Mouse (Mus musculus): Measurements from ENCODE around the gene Notch1. TPM values are rescaled to one million over a fixed set of nuclear protein-coding genes. Genes with fewer than 3 reads are reported as not detected.

The Notch1 gene
- total RNA-seq, 2 experiments from 2014 or later, result 8.5 to 19.2 TPM

DNA sequence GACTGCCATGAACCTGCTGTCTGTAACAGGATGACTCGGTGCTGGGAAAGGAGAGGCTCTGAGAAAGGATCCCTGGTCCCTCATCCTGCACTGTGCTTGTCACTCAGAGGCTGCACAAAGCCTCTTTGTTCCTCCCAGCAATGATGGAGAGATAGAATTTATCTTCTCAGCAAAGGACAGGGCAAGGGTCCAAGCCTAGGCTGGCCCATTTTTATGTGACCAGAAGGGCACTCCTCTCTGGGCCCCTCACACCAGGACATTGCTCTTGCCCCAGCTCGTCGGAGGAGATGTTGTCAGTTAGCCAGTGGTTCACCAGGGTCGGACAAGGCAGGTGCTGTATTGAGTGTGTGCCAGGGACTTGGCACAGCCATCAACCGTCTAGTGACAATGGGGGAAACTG lies 16.8 kb upstream of the Notch1 start:
- no peak for ATAC-seq (replicated peaks; ENCODE audit: poor library complexity, severe bottlenecking)

DNA sequence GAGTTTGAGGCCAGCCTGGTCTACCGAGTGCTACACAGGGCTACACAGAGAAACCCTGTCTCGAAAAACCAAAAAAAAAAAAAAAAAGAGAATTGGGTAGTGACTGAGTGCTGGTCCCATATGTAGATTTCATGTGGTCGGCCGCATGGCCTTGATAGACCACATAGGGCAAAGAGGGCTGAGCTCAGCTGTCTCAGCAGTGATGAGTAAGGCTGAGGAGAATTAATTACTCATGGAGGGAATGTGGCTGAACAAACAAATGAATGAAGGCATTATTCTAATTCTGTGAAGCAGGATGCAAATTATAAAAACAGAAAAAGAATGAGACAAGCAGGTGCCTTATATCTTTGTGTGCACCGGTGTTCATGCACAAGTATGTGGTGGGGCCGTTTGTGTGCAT lies 15.4 kb upstream of the Notch1 start:
- ATAC-seq (replicated peaks; ENCODE audit: poor library complexity, severe bottlenecking), result no peak

DNA sequence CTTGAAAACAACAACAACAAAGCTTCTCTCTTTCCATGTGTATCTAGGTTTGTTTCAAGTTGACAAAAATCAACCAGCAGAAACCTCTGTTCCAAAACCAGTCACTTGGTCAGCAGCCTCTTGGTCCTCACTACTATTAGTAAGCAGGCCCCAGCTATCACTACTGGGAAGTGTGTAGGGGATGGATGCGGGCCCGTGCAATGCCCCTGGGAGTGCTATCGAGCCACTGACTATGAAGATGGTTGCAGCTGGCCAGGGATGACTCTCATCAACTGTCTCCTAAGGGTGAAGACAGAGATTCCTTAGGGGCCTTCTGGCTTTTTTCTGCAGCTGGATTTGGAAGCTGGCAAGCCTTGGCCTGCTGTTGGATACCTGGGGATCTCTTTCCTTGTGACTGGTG lies 13.4 kb upstream of the Notch1 start:
- ATAC-seq (replicated peaks; ENCODE audit: poor library complexity, severe bottlenecking), result no peak

DNA sequence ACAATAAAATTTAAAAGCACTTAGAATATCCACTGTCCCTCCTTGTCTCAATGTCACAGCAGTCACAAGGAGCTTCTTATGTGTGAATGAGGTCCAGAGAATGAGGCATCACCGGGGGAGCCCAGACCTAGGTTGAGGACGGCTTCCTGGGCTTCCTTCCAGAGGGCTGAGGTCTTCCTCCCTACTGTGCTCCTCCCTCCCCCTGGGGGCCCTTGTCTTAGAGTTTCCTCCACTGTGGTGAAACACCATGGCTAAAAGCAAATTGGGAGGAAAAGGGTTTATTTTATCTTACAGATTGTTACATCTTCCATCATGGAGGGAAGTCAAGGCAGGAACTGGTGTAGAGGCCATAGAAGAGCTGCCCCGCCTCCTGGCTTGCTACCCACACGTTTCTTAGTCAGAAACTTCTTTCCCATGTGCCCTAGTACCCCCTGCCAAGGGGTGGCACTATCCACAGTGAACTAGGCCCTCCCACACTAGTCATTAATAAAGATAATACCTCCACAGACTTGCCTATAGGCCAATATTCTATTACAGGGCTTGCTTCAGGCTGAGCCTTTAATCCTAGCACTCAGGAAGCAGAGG lies 12.8 kb upstream of the Notch1 start:
- no peak for ATAC-seq (replicated peaks; ENCODE audit: poor library complexity, severe bottlenecking)

DNA sequence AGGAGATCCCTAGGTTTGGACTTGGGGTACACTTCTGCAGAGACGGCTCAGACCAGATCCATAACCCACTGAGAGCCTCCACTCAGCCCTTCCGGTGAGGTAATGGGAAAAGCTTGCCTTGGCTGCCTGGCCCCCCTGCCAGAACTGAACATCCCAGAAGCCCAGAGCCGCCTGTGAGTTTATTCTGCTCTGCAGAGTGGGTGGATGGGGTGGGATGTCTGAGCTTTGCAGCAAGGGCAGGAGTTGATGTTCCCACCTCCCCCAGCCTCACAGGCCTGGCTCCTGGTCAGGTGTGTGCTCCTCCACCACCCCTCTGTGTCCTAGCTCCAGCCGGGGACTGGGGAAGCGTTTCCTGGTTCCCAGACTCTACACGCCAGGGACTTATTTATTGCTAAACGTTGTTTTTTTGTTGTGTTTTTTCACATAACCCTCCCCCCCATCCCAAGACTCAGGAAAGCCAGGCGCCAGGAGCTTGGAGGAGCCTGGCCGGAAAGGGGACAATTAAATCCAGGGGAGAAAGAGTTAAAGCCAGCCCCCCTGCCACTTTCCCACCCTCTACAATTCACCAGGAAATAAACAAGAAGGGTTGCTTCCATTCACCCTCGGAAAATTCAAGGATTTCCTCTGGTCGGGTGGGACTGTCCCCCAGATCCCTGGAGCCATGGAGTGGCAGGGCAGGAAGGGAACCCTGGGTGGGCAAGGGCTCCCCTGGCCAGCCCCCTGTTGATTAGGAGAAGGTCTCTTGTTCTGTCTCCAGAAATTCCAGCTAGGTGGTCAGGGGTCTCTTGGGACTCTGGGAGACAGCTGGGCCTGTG lies 10.2 kb upstream of the Notch1 start:
- no peak for ATAC-seq (replicated peaks; ENCODE audit: poor library complexity, severe bottlenecking)

DNA sequence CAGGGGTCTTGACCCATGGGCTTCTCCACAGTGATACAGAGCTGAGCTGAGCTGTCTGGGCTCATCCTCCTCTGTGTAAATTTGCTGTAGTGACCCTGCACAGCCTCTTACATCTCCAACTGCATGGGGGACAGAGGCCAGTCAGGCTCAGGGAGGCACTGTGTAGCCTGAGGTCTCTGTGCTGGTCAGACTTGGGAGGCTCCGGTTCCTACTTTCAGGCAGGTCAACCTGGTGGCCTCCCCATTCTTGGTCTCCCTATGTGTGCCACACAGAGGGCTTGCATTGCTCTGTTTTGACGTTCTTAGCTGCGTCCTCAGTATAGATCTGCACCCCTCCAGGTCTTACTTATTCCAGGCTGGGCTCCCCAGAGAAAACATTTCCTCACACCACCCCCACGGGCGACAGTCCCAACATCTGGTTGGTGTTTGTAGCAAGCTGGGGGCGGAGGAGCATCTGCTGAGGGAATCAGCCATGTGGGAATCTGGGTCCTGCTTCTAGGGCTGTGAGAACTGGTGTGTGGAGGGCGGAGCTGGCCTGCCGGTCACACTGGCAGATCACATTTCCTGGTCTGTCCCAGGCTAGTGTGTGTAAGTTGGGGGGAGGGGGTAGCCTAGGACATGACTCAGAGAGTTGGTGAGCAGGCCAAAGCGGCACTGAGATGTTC lies 9.0 kb upstream of the Notch1 start:
- ATAC-seq (replicated peaks; ENCODE audit: poor library complexity, severe bottlenecking), result peak; percentile 54

DNA sequence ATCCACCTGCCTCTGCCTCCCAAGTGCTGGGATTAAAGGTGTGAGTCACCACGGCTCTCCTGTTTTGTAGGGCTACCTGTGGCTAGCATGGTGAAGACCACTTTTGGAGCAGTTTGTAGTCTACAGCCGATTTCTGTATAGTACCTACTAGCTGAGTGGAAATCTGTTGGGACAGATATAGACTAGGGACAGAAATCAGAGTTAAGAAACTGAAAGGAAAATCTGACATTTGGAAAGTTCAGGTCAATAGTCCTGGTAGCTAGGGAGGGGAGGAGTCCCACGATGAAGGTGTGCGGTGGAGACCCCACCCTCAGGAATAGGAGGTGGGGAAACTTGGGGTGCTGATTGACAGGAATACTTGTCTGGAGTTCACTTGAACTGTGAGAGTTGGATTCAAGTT lies 5.9 kb upstream of the Notch1 start:
- ATAC-seq (replicated peaks; ENCODE audit: poor library complexity, severe bottlenecking), result no peak

DNA sequence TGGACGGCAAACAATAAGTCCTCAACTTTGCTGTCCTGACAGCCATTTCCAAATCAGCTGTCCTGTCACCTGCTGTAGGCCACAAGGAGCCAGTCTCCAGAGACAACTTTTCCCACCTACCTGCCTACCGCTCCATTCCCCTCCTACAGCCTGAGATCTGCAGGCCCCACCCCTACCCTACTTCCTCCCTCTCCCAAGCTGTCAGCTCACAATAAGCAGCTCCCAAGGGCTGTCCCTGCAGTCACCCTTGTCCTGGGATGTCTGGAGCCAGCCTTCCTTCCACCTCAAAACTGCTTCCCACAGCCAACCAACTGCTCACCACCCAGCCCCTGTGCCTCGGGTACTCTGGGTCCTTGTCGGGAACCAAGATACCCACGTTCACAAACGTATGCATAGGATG lies 3.3 kb upstream of the Notch1 start:
- no peak for ATAC-seq (replicated peaks; ENCODE audit: poor library complexity, severe bottlenecking)

DNA sequence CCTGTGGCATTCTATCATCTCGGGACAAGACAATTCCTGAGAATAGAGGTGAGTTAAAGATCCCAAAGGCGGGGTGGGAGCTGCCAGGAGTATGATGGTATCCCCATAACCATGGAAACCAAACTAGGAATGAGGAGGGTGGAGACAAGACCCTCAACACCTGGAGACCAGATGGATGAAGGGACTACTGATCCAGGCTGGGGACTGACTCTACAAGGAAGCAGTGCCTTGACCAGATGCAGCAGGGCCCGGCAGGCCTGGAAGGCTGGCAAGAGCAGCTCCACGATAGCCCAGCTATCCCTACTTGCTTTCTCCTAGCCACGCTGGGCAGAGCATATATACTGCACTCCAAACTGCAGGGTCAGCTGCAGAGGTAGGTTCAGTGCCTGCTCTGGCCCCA lies 524 bp upstream of the Notch1 start:
- no peak for ATAC-seq (replicated peaks; ENCODE audit: poor library complexity, severe bottlenecking)

DNA sequence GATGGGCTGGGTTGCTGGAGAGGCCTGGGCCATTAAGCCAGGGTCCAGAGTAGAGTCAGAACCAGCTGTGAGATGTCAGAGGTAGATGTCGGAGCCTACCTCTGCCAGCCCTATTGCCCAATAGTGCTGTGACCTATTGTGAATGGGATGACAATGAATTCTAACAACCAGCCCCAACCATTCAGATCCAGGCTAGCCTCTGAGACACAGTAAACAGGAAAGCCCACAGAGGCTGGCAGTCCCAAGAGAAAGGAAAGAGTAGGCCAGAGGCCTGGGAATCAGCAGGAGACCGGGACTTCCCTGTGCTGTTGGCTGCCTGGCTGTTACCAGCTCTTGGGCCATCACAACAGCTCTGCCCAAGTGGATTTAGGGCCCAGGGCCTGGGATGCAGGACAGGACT lies 1.1 kb downstream of the Notch1 start:
- no peak for ATAC-seq (replicated peaks; ENCODE audit: poor library complexity, severe bottlenecking)

DNA sequence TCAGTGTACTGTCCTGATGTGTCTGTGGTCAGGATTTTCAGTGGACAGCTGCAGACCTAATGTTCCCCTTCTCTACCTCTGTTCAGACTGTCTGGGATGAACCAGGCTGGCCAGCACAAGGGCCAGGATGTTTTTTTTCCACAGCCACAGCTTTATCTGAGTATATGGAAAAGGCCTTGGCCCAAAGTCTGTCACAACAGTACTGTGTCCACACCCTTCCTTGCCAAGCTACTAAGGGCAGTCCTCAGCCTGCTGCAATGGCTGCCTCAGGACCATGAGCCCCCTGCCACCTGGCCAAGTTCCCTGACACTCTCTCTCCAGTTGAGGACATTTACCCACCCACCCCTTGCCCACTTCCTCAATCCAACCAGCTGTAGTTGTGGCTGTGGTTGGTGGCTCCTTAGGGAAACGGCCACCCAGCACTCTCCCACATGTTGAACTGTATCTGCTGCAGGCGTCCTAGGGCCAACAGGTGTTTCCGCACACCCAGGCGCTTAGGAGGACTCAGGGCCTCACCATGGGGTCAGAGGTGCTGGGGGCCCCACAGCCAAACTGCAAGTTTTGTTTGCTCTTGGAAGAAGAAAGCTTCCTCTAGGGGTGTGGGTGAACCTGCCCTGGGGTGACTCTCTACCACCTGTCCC lies 3.2 kb downstream of the Notch1 start:
- peak; percentile 91 for ATAC-seq (replicated peaks; ENCODE audit: poor library complexity, severe bottlenecking)

DNA sequence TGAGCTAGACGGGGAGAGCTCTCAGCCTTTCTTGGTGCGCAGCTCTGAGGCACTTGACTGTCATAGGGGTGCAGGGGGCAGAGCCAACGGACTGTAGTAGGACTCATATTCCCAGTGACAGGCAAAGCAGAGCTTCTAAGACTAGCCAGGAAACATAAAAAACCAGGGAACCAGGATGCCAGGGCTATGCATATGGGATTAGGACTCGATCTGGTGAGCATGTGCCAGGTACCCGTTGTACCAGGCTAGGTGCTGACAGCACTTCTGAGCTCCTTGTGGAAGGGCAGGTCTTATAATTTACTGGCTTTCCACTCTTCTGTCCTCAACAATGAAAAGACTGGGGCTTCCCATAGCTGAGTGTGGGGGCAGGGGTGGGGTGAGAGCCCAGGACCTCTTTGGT lies 7.8 kb downstream of the Notch1 start:
- no peak for ATAC-seq (replicated peaks; ENCODE audit: poor library complexity, severe bottlenecking)

DNA sequence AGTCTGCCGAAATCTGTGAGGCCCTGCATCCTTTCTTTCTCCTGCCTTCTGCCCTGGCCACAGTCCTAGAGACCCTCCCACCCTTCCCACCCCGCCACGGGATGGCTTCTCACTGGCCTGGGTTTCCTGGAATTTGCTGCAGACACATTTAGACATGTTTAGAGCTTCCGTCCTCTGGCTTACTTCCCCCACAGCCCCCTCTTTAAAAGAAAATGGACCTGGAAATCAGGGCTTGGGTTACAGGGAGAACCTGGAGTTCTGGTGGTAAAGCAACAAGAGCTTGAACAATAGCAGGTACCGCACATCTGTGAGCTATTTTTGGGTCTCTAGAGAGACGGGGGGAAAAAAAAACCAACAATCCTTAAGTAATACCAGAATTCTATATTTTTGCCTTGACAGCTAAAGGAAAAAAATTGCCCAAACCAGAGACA lies 8.5 kb downstream of the Notch1 start:
- no peak for ATAC-seq (replicated peaks; ENCODE audit: poor library complexity, severe bottlenecking)

DNA sequence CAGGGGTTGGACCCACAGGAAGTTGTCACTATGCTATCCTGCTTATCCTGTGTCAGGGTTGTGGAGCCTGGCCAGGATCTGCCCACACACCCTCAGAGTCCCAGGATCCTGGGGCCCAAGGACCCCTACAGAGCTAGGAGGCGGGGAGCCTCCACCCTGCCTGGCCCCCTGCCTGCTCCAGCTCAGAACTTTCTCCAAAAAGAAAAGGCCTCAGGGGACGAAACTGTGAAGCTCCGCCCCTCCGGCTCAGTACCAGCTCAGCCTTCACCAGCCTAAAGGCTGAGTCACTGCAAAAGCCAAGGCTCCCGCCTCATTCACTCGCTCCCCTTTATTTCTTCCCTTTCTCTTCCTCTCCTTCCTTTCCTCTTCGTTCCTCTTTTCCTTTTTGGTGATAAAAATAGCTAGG lies 9.0 kb downstream of the Notch1 start:
- ATAC-seq (replicated peaks; ENCODE audit: poor library complexity, severe bottlenecking), result peak; percentile 36

DNA sequence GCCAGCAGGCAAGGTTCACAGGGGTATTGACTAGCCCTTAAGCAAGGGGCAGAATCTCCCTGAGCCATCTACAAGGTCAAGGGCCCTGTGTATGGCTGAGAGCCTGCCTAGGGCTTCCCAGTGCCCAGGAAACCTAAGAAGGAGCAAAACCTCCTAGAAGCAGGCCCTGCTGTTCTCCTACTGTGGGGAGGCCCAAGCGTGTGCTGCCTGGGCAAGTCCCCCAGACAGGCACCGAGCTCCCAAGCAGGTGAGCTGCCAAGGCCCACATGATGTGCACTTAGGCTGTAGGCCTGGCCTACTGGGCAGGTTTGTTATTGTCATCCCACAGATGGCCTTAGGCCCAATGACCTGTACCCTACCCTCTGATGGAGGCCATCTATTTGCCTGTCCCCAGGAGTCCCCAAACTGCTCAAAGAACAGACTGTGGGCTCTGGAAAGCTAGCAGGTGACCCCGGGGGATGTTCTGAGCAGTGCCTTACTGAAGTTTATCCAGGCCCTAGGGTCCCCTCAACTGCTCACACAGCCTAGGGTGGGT lies 9.7 kb downstream of the Notch1 start:
- ATAC-seq (replicated peaks; ENCODE audit: poor library complexity, severe bottlenecking), result no peak

DNA sequence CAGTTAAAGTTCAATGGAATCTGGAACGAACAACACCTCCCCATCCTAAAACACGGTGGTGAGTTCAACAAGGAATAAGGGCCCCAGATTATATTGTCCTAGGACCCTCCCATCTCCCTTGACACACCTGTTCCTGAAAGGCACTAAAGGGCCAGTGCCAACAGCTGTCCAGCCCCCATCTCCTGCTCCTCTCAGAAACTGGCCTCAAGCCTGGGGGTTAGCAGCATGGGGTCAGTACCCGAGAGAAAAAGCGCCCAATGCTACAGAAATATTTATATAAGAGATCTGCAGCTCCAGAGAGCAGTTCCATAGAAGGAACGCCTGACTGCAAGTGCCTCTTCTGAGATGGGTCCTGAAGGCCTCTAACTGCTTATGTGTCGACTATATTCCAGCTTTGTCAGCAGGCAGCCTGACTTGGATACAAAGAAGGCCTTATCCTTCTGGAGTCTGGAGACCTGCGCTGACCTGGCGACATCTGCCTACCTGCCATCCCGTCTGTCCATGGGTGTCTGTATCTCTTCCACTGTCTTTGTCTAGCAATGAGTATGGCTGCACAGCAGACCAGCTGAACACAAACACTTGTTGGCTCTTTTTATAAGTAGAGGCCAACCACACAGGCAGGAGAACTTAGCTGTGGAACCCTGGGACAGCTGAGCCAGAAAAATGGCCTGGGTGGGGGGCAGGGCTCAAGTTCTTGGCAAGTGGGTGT lies 11.5 kb downstream of the Notch1 start:
- no peak for ATAC-seq (replicated peaks; ENCODE audit: poor library complexity, severe bottlenecking)

DNA sequence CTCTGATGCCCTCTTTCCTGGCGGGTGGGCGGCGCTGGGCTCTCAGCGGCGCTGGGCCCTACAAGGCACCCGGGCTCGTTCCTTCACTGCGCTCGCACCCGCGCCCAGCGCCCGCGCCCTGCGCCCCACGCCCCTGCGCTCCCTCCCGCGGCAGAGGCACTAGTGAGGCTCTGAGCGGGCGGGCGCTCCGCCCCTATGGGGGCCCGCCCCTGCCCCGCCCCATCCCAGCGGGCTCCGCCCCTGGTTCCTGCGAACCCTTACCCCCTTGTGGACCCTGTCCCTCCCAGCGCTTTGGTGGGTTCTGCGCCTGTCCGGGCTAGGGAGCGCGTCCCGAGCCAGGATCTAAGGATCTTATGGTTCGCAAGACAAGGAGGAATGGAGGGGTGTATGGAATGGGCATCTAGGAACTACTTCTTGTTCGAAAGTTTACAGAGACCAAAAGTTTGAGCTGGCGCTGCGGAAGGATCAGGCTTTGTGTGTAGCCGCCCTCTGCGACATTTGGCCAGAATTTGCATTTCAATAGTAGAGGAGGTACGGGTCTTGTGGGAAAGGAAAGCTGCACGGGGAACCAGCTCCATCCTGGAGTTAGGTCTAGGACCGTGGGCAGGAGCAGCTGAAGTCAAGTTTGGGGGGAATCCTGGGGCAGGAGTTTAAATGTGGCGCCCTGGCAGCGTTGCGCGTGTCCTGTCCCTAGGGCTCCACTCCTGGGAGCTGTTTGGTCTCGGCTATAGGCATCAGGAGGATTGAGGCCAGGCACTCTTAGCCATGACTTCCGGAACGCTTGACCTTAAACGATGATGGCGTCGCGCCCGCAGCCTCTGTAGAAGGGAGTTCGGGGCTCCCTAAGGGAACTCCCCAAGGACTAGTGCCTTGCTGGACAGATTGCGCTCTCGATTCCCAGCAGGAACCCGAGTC lies 12.5 kb downstream of the Notch1 start:
- peak; percentile 70 for ATAC-seq (replicated peaks; ENCODE audit: poor library complexity, severe bottlenecking)

DNA sequence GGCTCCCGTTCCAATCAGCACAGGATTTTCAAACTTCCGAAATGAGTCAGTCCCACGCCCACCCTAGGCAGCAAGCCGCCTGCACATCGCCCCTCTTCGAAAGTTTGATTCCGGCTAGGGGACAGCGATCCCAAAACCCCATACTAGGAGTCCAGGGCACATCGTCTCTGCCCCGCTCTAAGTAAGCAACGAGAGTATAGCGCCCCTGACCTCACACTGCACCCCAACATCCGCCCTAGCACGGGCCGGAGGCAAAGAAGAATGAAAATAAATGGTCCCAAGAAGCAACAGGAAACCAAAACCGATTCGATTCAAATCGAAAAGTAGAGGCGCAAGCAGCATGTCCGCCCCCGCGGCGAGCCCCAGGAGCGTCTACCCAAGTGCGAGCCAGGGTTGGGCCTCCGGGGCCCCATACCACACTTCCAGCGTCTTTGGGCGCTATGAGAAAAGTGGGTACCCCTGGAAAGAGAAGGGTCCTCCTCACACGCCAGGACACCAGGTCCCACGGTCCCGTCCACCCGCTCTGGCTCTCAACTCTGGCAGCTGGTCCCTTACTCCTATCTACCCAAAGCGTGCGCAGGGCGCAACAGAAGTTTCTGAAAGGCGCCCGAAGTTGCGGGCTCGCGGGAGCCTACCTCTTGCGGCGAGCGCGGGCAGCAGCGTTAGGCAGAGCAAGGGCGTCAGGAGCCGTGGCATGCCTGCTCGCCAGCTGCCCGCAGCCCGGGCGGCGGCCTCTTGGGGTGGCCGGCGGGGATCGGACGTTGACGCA lies 13.4 kb downstream of the Notch1 start:
- peak; percentile 9 for ATAC-seq (replicated peaks; ENCODE audit: poor library complexity, severe bottlenecking)
